Mouse (Mus musculus): ENCODE measurements around the gene Zfp512.
"Not testable (repeated sequence)": the region's sequence is repeated elsewhere in the genome, so short reads cannot be mapped to it uniquely, and the experiment has no call there.

The Zfp512 gene

DNA sequence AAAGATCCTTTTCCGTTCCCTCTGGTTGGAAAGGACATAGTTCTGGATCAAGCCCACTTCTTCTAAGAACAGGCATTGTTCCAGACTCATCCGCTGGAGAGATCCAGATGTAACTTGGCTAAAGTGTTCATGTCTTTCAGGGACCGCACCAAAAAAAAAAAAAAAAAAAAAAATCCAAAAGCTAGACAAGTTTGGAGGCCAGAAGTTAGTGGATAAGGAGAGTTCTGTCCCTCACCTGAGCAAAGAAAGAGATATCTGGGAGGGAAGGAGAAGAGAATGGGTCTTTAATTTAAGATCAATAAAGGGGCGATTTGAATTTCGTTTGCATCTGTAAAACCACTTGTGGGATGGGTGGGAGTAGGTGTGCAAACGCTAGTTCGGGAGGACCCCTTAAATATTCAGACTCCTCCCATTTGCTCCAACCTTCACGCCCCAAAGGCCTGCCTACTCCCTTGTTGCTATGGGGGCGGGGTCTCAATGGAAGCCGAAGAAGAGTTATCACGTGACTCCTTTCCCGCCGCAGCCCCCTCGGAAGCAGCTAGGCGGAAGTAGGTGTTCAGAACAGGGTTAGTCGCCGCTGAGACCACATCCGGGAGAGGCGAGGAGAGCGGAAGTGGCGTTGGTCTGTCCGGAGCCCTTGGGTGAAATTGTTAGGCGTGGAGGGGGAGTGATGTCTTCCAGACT, at the start of gene Zfp512:
Gene Zfp512 (plus strand): TSS at position 554 of the 684 bp plus-strand sequence.
- DNase-seq, result peak; percentile 96

DNA sequence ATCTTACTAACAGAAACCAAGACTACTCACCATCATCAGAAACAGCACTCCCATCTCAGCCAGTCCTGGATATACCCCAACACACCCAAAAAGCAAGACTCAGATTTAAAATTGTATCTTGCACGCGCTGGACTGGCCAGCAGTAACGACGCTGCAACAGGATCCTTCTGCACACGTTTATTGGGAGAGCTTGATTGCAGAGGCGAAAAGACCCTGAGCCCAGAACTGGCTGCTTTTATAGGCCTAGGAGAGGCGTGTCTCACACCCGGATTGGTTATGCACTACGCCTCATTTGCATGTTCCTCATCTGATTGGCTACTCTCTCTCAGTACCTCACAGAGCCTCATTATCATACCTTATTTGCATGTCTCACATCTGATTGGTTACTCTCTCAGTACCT, 17.5 kb upstream of the Zfp512 start:
- DNase-seq, result not testable (repeated sequence)

DNA sequence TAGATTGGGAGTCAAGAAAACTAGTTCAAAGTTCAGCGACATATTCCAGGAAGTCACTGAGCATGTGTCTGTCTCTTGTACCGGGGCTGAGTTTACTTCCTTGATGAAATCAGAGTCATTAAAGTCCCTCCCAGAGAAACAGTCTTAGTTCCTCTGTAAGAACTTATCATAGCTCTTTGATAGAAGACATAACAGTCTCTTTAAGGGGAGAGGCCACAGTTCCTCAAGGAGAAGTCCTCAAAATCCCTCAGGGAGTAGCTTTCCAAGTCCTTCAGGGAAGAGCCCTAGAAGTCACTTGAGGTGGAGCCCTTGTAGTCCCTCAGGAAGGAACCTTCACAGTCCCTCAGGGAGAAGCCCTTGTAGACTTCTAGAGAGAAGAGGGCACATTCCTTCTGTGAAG, 895 bp upstream of the Zfp512 start:
- DNase-seq, result no peak

DNA sequence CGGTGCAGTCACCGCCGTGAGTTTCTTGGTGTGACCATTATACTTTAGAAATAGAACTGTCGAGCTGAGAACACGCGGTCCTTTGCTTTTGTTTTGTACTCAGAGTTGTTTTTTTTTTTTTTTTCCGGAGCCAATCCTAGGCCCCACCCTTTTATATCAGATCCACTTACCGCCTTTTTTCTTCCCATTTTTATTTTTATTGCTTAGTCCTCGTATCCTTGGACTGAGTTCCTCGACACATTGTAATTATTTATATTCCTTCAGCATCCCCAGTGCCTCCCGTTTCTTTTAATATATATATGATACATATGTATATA, 289 bp downstream of the Zfp512 start:
- DNase-seq, result no peak

DNA sequence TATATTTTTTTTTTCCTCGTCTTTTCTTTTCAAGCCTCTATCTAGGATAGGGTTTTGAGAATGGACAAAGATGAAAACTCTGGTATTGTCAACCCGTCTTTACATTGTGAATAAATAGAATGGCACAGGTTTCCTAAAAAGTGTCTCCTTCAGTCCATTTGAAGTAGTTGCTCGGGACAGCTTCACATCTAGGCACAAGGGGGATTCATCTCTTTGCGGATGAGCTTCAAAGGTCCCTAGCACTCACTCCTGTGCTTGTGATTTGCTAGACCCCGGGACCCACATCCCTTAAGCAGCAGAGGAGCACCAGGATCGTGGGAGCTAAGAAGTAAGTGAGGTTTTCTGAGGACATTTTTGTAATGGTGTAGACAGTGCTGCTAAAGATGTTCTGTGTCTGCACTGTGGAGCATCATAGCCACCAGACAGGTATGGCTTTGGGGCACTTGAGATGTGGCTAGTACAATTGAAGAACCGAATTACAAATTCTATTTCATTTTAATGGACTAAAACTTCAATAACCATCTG, 717 bp downstream of the Zfp512 start:
- no peak for DNase-seq

DNA sequence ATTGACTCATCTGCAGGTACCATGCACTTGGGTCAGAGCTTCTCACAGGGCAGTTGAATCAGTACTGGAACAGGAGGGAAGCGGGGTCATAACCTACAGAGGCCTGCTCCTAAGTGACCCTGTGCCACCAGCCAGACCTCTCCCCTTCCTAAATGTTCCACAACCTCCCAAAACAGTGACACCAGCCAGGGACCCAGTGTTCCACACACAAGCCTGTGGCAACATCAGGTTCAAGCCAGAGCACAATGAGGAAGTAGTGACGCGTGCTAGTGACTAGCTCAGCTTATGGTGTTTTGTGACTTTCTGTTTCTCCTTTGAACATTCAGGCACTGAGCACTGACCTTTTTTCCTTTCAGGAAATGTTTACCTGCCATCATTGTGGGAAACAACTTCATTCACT, 15.6 kb downstream of the Zfp512 start:
- no peak for DNase-seq

DNA sequence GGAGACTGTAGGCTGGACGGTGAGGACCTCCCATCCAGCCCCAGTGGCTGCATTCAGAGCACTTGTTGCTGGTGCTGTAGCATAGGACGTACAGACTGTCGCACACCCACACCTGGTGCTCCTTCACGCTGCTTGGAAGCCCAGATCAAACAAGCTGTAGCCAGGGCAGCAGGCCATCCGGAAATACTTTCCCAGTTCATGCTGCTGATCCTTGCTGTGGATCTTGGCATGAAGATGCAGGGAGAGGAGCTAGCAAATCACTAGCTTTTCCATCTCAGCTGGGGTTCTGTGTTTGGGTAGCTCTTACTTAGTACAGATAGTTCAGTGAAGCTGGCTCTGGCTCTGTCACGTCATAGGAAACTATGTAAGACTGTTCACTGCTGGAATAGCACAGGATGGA, 17.5 kb downstream of the Zfp512 start:
- DNase-seq, result no peak

DNA sequence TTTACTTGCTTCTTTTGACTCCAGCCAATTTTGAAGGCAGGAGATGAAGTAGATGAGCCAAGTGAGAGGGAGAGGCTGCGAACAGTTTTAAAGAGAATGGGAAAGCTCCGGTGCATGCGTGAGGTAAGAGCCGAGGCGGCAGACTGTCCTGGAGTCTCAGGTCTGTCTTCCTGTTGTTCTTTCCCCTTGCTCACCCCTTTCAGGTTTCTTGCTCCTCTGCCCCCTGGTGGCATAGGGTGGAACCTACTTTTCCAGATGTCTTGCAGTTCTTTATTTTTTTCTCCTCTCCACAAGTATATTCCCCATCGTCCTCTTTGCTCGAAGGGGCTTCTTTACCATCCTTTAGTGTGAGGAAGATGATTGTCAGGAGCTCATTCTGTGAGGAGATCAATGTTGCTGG, 18.1 kb downstream of the Zfp512 start:
- peak; percentile 34 for DNase-seq

DNA sequence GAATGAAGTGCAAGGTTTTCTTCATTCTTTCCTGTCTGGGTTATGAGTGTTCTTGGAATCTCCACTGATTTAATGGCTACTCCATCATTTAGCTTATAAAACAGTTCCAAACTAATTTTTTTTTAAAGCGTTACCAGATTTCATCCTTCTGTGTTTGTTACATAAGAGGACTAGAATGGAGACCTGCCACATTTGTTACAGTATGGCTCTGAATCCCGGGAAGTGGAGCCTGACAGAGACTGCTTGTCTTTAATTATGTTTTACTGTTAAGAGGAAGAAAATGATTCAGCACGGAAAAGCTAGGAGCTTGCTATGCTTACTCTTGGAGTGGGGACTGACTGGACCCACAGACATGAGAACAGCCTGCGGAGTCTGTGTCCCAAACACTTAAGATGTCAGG, 28.3 kb downstream of the Zfp512 start:
- no peak for DNase-seq

DNA sequence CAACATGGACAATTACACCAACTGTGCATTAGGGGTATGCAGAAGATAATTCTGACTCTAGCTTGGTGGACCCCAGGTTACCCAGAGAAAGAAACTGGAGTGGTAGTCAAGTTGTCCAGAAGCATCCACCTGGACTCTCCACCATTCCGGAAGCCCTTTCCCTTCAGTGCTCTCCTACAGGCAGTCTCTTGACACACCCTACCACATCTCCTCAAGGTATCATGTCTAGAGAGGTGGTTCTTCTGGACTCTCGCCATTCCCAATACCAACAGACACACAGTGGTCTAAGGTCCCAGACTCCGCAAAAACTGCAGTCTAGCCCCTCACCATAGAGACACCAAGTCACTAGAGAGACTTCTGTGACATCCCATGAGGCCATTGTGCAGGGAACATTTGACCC, 33.2 kb downstream of the Zfp512 start, which contains the start of gene 4930548H24Rik:
Gene 4930548H24Rik (plus strand): TSS at position 301 of the 400 bp plus-strand sequence.
- DNase-seq, result no peak

DNA sequence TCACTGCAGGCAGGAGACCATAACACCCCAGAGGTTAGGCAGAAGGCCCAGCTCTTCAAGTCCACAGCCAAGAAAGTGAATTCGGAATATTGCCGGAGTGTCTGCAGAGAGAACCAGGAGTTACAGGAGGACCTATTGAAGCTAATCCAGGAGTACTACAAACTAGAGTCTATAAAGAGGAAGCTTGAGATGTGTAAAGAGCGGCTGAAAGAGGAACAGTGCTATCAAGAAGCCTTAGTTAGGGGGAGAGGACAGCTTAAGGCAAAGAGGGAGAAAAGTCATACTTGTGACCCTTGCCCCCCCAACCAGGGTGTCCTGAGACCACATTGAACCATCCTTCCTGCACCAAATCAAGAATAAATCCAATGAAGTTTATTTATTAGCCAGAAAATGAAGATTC, 35.7 kb downstream of the Zfp512 start:
- DNase-seq, result no peak

DNA sequence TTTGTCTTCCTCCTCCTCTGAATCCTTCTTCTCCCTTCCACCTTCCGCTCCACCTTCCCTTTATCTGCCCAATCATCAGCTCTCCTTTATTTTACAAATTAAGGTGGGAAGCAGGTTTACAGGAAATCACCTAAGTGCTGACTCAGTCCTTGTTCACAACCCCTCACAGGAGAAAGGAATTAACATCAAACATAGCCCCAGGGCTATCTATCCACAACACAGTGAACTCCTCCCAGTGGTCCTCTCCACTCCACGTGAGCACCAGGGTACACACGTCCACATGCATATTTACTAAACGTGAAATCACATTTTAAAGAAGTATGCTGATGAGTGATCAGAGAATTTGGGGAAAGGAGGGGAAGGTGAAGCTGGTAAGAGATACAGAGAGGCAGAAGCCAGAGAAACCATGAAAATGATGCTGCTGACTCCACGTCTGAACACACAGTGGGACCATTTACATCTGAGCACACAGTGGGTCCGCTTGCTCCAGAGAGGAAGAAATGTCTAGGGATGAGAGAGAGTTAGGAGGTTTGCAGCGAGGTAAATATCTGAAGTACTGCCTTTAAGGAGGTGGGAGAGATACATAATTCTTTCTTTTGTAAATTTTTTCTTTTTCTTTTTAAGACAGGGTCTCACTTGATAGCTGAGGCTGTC, 37.0 kb downstream of the Zfp512 start:
- no peak for DNase-seq

DNA sequence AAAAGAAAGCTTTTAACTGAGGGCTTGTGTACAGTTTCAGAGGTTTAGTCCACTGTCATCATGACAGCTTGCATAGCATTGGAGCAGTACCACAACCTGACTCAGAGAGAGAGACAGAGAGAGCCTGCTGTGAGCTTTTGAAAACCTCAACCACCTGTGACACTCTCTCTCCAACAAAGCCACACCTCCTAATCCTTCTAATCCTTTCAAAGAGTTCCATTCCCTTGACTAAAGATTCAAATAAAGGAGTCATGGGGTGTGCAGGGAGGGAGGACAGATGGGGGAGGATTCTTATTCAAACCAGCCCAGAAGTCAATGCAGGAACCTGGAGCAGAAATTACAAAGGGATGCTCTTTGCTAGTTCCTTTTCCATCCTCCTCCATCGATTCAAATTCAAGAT, 39.8 kb downstream of the Zfp512 start:
- no peak for DNase-seq

DNA sequence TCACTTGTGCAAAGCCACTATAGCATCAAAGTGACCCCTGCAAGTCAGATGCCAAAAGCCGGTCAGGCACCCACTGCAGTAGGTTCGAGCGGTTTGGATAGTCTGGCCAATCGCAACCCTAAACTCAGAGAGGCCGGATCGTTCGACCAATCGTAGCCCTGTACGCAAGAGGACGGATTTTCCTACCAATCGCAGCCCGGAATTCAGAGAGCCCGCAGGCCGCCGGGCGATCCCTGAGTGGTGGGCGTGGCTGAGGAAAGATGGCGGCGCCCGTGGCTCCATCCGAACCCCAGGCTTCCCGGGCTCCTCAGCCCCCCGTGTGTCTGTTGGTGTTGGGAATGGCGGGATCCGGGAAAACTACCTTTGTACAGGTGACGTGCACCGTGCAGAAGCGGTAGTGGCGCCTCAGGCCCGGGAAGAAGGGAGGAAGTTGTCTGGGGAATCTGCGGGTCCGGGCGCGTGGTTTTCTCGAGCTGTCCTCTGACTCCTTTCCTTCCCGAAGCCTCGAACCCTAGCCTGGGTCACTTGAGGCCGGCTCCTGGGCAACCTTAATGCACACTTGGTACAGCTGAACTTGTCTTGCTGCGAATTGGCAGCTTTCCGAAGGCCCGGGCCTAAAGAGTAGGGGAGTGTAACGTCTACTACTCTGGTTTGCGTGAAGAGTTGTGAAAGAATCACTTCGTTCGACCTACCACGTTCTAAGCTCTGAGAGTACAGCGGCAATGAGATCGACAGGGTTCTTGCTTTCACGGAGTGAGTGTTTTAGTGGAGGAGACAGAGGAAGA, 42.5 kb downstream of the Zfp512 start, which contains the start of gene Gpn1:
Gene Gpn1 (plus strand): TSS at position 229 of the 785 bp plus-strand sequence.
- peak; percentile 93 for DNase-seq

DNA sequence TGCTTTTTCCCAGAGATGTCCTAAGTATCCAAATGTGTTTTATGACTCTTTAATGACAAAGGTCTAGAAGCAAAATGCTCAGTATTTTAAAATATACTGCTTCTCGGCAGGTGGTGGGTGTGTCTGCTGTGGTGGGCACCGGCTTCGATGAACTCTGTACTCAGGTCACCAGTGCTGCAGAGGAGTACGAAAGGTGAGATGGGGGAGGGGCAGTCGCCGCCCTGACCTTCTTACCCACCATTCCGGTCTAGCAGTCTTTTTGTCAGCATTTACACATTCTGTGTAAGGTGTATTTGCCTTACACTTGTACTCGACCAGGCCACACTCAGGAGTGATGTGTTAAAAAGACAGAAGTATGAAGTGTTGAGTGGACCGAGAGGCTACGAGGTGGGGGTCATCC, 52.6 kb downstream of the Zfp512 start:
- no peak for DNase-seq

DNA sequence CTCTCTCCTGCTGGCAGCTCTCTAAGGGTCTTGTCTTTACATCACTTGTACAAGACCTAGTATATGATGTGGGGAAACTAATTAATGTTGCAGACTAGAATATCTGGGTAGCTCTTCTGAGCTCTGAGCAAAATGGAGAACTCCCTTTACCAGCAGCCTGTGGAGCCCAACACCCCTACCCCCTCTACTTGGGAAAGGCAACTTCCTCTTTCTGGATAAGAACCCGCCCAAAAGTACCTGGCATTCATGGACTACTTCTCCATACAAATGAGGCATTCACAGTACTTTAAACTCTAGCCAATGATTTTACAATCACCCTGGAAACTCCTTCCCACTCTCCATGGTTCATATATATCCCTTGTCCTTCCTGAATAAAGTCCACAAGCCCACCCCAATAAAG, 60.2 kb downstream of the Zfp512 start:
- DNase-seq, result no peak

DNA sequence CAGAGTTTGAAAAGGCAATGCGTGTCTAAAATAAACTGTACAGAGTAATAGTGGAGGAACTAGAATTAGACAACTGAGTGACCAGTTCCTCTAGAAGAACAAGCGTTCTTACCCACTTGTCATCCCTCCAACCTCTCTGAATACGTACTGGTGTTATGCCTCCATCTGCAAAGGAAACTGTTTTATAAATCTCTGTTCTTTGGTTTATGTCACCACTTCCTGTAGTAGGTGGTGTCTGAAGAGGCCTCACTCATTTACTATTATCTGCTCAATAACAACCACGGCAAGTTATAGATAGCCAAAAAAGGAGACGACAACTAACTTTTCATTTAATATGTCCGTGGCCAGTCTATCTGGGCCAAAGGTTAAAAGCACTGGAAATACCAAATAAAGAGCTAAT, 68.3 kb downstream of the Zfp512 start:
- no peak for DNase-seq

DNA sequence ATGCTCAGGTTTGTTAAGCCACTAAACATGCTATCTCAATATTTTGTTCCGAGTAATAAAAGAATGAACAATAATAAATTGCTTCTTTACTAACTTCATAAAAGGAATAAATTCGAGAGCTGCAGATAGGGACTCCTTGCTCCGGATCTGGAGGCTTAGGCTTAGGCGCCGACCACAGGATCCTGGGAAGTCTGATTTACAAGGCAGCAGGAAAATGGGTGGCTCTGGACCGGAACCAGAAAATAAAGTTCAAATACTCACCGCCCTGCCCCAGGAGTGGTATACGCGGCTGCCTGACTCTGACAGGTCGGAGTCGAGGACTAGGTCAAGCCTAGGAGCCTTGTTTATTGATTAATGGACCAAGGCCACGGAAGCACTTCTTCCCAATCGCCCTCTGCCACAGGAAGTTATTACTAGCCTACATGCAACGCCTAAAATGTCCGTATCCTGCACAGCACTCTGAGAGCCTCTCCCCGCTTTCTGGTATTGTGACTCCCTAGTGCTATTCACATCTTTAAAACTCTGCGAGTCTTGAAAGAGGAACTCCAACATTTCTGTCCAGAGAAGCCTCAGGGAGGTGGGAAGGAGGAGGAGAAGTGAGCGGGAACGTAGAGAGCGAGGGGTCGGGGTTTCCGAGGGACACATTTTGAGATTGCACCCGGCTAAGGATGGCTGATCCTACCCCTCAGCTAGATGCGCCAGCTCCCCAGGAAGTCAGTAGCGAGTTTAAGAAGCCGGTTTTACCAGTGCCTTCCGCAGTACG, 74.3 kb downstream of the Zfp512 start, which contains the start of gene Slc4a1ap:
Gene Slc4a1ap (plus strand): TSS at position 642 of the 763 bp plus-strand sequence.
- DNase-seq, result peak; percentile 82

DNA sequence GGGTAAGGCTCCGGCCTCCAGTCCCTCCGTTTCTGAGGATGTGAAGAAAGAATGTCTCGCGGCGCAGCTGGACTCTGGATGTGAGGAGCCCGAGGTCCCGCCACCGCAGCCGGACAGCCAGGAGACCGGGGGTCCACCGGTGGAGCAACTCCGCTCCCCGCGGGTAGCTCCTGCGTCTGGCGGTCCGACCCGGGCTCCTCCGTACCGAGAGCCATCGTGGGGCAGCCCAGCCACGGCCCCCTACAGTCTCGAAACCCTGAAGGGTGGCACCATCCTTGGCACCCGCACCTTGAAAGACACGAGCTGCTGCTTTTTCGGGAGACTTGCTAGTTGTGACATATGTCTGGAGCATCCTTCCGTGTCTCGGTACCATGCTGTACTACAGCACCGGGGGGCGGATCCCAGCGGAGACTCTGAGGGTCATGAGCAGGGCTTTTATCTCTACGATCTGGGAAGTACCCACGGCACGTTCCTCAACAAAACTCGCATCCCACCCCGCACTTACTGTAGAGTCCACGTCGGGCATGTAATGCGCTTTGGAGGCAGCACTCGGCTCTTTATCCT, 75.0 kb downstream of the Zfp512 start:
- no peak for DNase-seq

DNA sequence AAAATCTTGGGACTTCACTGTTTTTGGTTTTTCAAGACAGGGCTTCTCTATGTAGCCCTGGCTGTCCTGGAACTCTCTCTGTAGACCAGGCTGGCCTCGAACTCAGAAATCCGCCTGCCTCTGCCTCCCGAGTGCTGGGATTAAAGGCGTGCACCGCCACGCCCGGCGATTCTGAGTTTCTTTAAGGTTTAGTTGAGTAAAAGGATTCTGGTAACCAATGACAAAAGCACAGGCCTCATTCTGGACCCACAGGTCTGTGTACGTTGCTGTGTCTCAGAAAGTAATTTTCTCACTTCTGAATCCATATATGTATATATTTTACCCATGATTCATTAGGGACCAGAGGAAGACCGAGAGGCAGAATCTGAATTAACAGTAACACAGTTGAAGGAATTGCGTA, 75.5 kb downstream of the Zfp512 start, which contains the start of gene Supt7l:
Gene Supt7l (minus strand): TSS at position 101 of the 400 bp plus-strand sequence.
- not testable (repeated sequence) for DNase-seq

DNA sequence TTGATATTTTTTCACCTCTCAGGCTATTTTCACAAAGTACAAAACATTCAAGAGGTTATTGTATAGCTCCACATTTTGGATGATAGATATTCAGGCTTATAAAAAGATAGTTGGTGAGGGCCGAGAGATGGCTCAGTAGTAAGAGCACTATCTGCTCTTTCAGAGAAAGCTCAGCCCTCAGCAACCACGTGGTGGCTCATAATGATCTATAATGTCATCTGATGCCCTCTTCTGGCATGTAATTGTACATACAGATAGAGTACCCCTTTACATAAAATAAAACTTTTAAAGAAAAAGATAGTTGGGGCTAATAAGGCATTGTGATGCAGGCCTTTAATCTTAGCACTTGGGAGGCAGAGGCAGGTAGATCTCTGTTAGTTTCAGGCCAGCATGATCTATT, 76.3 kb downstream of the Zfp512 start:
- DNase-seq, result no peak
